Mouse (Mus musculus) cerebellum, postnatal 36 days (tissue): Measurements from ENCODE around the gene Cd163.
"Not testable (repeated sequence)": the region's sequence is repeated elsewhere in the genome, so short reads cannot be mapped to it uniquely, and the experiment has no call there.

Source experiments
- DNase-seq, 2 experiments: peaks; one replicate each; pipeline ENCODE4 v3.0.0; 2021 to 2022; ENCODE audit warnings: mixed read lengths in 2 of 2

The Cd163 gene

DNA sequence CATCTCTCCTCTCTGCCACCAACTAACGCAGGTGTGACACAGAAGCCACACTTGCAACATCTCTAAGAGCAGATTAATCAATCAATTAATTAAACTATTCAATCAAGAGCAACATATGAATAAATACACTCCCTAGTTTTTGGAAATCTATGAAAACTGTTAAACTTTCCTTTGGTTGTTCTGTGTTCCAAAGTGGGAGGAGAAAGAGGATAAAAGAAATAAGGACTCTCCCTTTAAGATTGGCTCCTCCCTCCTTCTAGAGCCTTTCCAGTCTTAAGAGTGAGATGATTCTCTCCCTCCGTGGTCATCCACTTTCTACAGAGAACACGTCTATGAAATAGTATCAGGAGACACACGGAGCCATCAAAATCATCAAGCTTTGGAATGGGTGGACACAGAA lies at the start of gene Cd163:
Cd163 (plus strand) TSS at position 301 of the 400 bp plus-strand sequence.
- no peak for DNase-seq

GRCm38 (mm10) chr6:124255721-124256470 lies 48.6 kb upstream of the Cd163 start:
- no peak for DNase-seq

DNA sequence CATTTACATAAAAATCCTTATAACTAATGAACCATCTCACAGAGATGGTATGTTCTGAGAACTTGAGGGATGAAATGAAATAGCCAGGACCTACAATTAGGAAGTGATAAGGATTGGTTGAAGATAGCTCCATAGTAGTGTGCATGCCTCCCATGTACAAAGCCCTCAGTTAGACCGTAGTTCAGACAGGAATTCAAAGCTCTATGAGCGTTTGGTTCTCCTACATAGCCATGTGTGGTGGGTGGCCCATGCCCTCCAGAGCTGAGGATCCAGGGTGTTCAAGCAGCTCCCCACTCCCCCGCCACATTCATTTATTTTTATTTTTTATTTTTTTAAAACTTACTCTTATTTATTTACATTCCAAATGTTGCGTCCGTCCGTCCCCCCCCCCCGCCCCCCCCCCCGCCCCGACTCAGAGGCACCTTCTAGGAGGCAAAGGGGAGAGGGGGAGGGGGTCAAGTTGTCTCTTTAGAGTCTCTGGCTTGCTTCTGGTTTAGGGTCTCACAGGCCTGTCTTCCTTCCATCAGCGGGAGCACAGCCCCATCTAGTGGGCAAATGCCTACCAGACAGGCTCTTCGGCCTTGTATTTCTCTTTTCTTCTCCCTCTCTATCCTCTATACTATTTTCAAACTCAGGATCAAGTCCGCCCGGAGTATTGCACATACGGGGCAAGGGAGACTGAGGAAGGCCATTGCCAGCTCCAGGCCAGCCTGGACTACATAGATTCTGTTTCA lies 44.1 kb upstream of the Cd163 start:
- peak; percentile 53 for DNase-seq

DNA sequence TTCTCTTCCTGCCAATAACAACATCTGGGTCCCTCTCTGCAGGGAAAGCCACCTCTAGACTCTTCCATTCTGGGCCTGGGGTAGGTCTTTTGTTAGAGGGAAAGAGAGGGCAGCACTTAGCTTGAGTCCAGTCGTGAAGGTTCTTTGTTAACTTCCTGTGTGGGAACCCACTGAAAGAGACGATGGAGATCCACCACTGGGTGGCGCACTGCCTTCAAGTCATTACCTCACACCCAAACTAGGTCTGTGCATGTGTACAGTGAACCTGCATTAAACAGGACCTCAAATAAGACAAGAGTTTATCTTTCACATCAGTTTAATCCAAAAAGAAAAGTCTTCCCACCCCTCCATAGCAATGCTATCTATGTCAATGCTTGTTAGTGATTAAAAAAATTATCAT lies 41.8 kb upstream of the Cd163 start:
- peak; percentile 55 to 57 for DNase-seq

DNA sequence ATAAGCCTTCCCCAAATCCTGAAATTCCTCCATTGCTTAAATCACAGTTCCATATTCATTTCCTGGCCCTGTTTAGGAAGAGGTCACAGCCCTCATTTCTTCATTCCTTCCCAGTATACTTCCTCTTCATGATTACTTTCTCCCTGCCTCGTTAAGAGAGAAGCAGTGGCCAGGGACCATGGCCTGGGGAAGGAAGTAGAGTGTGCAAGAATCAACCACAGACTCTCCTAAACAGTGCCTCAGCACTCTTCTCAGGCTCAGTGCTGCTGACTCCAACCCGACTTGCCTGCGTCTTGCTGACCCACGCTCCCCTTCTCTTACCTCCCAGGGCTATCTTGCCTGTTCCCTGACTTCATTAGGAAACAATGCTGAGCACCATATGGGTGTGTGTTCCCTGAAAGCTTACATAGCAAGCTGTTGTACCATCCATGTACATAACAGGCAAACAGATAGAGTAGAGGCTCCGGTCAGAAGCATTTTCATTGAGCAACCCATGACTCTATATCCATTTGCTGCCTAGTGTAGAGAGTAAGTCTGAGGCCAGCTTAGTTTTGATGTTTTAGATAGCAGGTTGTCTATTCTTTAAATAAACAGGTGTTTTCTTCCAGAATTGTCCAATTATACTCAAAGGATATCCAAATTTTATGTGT lies 31.1 kb upstream of the Cd163 start:
- no peak for DNase-seq

DNA sequence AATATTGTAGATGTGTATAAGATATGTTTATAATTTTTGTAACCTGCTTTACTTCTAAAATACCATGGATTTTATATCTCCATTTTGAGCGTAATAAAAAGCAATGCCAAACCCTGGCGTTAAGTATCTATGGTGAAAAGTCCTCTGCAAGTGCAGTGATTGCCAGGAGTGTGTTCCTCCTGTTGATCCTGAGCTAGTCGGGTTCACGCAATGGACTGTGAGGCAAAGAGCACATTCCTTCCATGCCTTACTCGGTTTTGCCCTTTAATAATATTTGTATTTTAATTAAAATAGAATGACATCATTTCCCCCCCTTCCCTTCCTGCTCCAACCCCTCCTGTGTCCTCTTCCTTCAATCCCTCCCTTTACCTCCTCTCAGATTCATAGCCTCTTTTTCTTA lies 26.8 kb upstream of the Cd163 start:
- no peak for DNase-seq

DNA sequence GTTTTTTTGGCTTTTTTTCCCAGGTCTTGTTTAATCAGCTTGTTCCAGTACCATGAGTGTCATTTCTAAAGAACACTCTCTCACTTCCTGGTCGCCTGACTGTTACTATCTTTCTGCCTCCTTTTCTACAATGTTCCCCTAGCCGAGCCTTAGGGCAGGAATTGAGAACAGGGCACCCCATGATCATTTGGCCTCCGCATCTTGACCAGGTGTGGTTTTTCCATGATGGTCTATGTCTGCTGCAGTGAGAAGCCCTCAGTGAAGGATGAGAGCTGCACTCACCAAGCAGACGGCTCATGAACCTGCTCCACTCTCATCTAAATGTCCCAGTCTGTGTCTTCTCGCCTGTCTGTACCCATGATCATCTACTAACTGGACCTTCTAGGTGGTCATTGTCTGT lies 26.2 kb upstream of the Cd163 start:
- DNase-seq: no peak

GRCm38 (mm10) chr6:124282731-124283130 lies 21.7 kb upstream of the Cd163 start:
- no peak for DNase-seq

DNA sequence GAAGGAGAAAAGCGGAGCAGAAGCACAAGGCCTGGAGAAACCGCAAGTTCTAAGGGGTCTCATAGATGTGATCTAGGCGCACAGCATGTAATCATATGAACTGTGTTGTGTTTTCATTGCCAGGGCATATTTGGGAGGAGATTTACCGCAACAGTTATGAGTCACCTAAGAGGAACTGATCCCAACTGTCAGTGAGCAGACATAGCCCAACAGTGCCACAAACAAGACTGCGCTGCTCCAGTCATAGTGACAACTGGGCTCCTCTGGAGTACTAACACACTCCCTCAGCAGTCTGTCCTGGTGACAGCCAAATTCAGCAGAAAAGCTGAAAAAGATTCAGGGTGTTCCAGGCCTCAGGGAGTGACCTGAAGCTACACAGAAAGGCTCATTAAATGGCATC lies 7.1 kb upstream of the Cd163 start:
- DNase-seq: not testable (repeated sequence)

DNA sequence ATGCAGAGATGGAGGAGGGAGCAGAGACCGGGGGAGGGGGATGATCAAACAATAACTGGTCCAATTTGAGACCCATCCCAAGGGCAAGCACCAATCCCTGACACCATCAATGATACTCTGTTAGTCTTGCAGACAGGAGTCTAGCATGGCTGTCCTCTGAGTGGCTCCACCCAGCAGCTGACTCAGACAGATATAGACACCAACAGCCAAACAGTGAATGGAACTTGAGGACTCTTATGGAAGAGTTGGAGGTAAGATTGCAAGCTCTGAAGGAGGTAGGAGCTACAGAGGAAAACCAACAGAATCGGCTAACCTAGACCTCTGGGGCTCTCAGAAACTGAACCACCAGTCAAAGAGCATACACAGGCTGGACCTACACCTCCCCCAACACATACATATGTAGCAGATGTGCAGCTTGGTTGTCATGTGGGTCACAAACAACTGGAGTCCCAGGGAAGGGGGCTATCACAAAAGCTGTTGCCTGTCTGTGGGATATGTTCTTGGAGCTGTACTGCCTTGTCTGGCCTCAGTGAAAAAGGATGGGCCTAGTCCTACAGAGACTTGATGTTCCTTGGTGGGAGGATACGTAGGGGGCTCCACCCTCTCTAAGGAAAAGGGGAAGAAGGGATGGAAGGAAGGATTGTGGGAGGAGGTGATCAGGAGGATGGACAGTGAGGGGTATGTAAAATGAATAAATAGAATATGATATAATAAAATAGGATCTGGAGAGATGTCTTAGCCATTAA lies 2.8 kb upstream of the Cd163 start:
- no peak for DNase-seq

DNA sequence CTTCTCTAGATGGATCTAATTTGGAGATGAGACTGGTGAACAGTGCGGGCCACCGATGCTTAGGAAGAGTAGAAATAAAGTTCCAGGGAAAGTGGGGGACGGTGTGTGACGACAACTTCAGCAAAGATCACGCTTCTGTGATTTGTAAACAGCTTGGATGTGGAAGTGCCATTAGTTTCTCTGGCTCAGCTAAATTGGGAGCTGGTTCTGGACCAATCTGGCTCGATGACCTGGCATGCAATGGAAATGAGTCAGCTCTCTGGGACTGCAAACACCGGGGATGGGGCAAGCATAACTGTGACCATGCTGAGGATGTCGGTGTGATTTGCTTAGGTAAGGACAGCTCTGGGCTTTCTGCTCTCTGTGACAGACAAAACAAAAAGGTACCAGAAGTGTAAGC lies 4.5 kb downstream of the Cd163 start:
- DNase-seq: peak; percentile 13 to 25

DNA sequence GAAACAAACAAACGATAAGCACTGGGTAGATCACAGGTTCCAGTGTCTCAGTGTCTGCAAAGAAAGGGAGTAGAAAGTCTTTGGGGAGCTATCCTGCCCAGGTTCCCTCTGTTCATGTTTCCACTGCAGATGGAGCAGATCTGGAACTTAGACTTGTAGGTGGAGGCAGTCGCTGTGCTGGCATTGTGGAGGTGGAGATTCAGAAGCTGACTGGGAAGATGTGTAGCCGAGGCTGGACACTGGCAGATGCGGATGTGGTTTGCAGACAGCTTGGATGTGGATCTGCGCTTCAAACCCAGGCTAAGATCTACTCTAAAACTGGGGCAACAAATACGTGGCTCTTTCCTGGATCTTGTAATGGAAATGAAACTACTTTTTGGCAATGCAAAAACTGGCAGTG lies 7.8 kb downstream of the Cd163 start:
- no peak for DNase-seq

DNA sequence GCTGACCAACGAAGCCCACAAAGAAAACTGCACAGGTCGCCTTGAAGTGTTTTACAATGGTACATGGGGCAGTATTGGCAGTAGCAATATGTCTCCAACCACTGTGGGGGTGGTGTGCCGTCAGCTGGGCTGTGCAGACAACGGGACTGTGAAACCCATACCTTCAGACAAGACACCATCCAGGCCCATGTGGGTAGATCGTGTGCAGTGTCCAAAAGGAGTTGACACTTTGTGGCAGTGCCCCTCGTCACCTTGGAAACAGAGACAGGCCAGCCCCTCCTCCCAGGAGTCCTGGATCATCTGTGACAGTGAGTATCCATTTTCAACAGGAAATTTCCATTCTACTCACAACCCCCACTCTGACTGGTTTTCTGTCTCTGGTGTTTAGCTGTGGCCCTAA lies 15.9 kb downstream of the Cd163 start:
- DNase-seq: no peak

DNA sequence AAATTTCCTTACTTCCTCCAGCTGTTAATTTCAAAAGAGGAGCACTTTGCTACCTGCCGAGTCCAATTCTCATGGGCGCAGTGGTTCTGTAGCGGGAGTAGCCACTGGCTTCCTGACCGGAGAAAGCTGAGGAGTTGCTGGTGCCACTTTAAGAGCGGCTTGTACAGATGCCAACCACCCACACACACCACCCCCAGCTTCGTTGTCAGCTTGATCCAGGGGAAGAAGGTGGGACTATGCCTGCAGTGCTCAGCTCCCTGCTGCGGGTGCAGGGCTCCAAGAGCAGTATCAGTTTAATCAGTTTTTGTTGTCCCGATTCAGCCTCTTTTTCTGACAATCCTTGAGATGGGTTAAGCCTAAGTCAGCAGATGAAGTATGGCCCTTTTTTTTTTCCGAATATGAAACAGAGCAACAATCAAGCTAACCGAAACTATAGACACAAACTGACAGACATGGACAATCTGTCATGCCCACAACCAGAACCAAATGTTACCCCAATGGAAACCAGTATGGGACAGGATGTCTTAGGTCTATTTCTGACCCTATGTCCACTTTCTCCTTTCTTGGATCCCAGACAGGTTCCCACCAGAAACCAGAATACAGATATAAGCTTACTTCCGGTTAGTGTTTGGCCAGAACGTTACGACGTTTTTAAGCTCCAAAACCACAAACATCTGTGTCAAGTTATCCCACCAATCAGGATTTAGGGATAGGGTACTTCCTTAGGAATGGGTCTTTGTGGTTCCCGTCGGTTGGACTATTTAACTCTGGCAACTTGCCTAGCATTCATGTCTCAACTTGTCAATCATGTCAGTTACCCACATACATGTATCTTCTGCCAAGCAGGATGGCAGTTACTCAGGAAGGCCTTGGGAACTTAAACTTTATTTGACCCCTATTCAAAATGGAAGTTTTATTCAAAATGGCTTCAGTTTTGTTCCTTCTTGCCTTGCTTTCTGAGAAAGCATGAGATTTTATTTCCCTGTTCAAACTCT lies 17.3 kb downstream of the Cd163 start:
- DNase-seq: peak; percentile 7 to 18

GRCm38 (mm10) chr6:124328394-124328991 lies 24.0 kb downstream of the Cd163 start:
- DNase-seq: no peak

DNA sequence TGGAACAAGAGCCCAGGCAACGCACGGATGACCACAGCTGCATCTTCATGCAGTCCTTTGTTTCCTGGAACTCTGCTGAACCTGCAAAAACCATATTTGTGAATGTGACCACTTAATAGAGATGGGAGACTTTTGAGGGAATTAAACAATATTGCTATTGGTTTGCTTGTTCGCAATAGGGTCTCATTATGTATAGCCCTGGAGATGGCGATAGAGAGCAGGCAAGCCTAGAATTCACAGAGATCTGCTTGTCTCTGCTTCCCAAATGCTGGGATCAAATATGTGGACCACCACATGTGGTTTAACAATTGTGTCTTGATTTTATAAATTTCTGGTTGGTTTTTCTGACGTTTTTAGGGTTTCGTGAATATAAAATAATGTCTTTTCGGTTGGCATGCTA lies 25.2 kb downstream of the Cd163 start:
- no peak for DNase-seq

DNA sequence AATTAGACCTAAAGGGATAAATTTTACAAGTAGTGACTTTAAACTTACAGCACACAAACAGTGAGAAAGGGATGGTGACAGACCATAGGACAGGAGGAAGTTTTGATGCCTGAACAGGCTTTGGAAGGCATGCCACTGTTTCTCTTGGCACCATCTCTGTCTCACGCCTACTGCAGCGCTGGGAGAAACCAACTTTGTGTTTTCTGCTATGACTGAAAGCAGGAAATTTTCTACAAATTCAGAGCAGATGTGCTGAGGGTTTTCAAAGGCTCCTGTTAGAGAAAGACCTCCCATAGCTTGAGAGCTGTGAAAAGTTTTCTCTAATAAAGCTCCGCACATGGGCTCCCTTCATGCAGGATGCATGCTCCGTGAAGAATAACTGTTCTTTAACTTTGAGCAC lies 40.6 kb downstream of the Cd163 start:
- no peak for DNase-seq

GRCm38 (mm10) chr6:124346613-124347012 lies 42.2 kb downstream of the Cd163 start:
- no peak for DNase-seq

GRCm38 (mm10) chr6:124353246-124353645 lies 48.8 kb downstream of the Cd163 start:
- no peak for DNase-seq

GRCm38 (mm10) chr6:124358953-124359352 lies 54.5 kb downstream of the Cd163 start:
- no peak for DNase-seq

DNA sequence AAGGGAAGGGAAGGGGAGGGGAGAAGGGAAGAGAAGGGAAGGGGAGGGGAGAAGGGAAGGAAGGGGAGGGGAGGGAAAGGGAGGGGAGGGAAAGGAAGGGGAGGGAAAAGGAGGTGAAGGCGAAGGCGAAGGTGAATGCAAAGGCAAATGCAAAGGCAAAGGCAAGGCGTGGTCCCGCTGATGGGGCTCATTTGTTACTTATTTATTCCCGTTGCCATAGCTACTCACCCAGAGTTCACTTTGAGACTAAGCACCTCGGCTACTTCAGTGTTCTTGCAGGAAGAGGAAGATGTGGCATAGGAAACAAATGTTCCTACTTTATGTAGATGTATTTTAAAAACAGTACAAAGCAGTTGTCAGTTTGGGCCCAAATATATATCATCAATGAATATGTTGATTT lies 56.1 kb downstream of the Cd163 start:
- no peak for DNase-seq
